Mouse (Mus musculus) adrenal gland, postnatal 36 days (tissue): Measurements from ENCODE around the gene Ptprs. TPM values are rescaled to one million over a fixed set of nuclear protein-coding genes. Genes with fewer than 3 reads are reported as not detected.
A peak's percentile ranks its signal among the peaks of the same experiment; 100 is the strongest.

ENCODE experiments used
- DNase-seq, 2 experiments: peaks; one replicate each; pipeline ENCODE4 v3.0.0; 2021; ENCODE audit warnings: mixed read lengths in 1 of 2
- total RNA-seq, 2 experiments: library from RNA; stranded (reverse); gene quantifications; 2 replicates each; pipeline ENCODE4 v1.2.3; 2021

Gene Ptprs
- total RNA-seq, 2 experiments from 2014 or later = 157 to 172 TPM

DNA sequence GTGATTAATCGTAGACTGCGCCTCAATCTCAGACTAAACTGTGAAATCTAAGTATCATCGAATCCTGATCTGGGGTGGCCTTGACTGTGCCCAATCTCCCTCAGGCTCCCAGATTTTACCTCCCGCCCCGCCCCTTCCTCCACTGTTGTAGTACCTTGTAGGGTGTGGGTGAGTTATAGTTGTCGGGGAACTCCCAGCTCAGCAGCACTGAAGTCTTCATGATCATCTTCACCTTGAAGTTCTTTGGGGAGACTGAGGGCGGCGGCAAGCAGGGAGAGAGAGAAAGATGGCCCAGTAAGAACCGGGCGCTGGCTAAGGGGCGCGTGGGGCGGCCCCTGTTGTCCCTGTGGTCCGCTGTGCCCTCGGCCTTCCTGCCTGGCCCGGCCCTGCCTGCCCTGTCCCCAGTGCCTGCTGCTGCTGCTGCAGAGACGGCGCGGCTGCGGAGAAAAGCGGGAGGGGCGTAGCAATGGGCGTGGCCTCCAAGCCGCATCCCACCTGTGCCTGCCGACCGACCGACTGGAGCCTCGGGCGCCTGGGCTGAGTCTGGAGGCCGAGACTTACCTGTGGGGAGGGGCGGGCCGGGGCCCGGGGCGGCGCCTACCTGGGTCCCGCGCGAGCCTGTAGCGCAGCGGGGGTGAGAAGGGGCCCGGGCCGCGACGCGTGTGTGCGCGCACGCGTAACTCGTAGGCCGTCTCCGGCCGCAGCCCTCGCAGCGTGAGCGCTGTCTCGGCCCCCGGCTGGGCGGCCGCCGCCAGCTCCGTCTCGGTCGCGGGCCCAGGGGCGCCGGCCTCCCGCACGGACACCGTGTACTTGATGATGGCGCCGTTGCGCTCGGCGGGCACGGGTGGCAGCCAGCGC is 51.3 kb downstream of the Ptprs start:
- DNase-seq = peak; percentile 55 to 61

DNA sequence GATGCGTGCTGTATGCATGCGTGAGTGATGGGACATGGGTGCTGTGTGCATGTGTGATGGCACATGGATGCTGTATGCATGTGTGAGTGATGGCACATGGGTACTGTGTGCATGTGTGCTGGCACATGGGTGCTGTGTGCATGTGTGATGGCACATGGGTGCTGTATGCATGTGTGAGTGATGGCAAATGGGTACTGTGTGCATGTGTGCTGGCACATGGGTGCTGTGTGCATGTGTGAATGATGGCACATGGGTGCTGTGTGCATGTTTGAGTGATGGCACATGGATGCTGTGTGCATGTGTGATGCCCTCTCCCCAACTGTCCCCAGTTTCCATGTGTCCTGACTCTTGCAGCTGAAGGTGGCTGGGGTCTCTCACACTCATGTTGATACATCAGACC is 56.3 kb downstream of the Ptprs start:
- no peak for DNase-seq

DNA sequence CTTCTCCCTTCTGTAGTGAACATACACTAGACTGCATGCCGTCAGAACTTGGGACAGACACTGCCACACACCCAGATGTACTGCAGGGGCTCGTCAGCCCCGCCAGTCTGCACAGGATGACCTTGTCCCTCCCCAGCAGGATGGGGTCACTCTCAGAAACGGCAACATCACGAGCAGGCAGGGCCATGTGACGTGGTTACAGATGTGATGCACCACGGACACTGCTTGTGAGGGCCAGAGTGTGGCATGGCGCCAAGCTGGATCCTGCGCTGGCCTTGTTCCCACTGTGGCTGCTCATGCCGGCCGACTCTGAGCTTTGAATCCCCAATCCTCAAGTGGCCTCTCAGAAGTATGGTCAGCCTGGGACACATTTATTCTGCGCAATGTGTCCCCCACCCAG is 58.0 kb downstream of the Ptprs start:
- peak; percentile 86 to 87 for DNase-seq

- no peak for DNase-seq
Measured at GRCm38 (mm10) chr17:56414785-56415184, 61.5 kb downstream of the Ptprs start.

GRCm38 (mm10) chr17:56413113-56413512 is 63.2 kb downstream of the Ptprs start:
- peak in 1 of 2 experiments; percentile 51 for DNase-seq

GRCm38 (mm10) chr17:56411437-56411836 is 64.8 kb downstream of the Ptprs start:
- DNase-seq = no peak

DNA sequence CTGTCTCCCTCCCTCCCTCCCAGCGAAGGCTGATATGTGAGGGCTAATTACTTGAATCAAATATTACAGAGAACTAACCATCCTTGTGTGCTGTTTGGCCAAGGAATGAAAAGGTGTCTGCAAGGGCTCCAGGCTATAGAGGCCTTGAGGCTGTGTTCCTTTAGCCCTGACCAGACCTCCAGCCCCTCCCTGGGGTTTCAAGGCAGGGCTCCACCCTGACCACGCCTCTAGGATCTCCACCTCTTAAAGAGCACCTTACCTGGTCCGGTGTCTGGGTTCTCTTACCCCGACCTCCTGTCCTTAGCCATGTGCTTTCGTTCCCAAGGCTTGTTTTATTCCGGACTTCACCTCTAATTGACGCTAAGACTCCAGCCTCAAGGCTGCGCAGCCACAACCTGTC is 66.5 kb downstream of the Ptprs start:
- peak; percentile 40 to 61 for DNase-seq

GRCm38 (mm10) chr17:56408965-56409625 is 67.2 kb downstream of the Ptprs start:
- no peak for DNase-seq

GRCm38 (mm10) chr17:56407379-56407778 is 68.9 kb downstream of the Ptprs start:
- no peak for DNase-seq

DNA sequence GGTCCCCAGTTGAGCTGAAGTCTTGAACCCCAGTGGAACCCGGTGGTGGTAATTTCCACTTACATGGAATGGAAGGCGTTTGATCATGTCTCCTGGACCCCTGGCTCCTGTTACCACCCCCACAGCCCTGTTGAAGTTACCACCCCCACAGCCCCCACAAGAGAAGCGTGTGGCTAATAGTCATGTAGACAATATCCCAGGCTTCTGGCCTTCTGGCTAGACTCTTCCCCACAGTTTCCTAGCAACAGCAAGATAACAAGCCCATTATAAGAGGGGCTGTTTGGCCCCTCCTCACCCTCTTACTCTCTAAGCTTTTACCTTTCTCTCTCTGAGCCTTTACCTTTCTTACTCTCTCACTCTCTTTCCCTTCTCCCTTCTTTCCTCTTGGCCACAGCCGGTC is 69.4 kb downstream of the Ptprs start:
- DNase-seq = no peak

DNA sequence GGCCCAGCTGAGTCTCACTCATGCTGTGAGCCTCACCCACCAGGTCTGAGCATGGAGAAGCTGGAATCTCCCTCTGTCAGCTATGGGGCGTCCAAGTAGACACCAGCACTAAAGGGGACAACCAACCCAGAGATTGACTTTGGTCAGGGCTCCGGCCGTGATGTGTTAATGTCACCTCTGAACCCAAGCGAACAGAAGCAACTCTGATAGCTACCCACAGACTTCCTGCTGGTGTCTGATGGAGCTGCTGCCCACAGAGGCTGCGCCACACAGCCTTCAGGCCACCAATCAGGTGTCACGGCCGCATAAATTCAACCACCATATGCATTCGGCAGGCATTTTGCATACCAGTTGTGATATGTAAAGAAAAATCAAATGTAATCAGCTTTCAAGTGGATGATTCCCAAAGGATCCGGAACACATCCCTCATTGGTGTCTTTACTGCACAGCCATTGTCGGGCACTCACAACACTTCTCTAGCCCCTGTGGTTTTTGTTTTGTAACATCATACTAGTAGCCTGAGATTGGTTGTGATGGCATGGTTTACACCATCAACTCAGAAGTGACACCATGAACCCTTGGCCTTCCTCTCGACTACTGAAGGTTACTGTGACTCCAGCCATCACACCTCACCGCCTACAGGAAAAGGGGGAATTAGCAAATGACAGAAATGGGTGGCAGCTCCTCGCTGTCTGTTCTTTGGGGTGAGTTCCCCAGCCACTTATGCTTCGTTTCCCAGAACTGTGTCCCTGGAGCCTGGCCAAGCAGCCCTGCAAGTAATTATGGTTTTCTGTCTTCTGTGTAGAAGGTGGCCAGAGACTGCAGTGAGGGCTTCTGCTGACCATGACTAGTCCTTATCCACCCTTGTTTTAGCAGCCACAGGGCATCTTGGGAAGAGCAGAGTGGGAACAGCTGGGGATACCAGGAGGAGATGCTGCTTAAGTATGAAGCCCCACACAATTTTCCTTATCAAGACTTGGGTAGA is 70.1 kb downstream of the Ptprs start:
- DNase-seq = peak; percentile 24 to 42

DNA sequence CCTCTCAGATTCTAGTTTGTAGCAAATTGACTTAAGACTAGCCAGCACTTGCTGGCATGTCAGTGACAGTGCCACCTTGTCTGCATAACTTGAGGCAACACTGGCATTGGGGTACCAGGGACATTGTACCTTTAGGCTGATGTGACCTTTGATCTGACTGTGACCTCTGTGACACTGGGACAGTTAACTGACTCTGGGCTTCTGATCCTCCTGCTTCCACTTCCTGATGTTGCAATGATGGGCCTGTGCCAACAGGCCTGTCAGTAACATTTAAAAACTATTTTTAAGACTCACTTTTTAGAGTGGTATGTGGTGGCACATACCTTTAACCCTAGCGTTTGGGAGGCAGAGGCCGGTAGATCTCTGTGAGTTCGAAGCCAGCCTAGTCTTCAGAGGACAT is 70.9 kb downstream of the Ptprs start:
- peak in 1 of 2 experiments; percentile 49 for DNase-seq

GRCm38 (mm10) chr17:56401051-56401521 is 75.2 kb downstream of the Ptprs start:
- no peak for DNase-seq

DNA sequence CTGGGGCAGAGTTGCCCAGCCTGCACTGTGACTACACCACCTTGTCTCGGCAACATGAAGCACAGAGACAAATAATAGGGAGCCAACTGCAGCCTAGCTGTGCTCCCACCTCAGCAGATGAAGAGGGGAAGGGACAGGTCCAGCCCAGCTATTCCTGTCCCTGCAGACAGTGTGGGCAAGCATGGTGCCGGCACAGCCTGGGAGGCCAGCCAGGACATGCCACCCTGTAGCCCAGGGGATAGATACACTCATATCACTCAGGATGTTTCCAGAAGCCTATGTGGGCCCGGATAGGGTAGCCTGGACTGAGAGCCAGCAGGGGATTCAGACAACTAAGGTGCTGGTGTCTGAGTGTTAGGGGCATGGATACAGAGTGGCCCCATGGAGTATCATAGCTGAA is 76.1 kb downstream of the Ptprs start:
- DNase-seq = no peak

DNA sequence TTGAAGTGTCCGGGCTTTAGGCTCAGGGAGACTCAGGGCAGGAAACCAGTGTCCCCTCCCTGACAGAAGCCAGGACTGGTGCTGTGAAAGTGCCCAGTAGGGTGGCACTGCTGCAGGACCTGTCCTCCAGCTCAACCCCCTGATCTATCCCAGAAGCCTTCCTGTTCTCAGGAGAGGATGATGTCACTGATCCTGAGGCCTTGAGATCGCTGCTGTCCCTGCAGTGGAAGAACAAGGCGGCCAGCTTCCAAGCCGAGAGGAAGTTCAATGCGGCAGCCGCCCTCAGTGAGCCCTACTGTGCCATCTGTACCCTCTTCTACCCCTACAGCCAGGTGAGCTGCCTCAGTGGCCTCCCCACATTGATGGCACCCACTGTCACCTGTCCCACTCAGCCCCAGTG is 80.2 kb downstream of the Ptprs start:
- DNase-seq = peak; percentile 62 to 64

- DNase-seq = peak; percentile 39 to 71
Measured at GRCm38 (mm10) chr17:56393889-56394288, 82.4 kb downstream of the Ptprs start.

DNA sequence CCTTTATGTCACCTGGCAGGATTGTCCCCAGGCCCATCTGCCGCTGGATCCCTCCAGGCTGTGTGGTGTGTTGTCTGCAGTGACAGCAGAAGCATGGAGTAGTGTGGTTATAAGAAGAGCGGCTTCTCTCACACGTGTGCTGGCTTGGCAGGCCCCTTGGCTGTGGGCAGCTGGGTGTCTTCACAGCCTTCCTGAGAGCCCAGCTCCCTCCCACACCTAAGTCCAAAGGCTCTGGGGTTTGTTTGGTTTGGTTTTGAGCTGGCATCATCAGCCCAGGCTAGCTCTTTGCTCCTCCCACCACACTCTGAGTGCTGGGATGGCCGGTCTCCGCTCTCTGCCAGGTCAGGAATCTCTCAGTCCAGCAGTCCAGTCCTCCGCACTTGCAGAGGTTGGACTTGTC is 83.0 kb downstream of the Ptprs start:
- no peak for DNase-seq

GRCm38 (mm10) chr17:56387612-56388011 is 88.7 kb downstream of the Ptprs start:
- DNase-seq = no peak

- no peak for DNase-seq
Measured at GRCm38 (mm10) chr17:56384903-56385302, 91.4 kb downstream of the Ptprs start.

DNA sequence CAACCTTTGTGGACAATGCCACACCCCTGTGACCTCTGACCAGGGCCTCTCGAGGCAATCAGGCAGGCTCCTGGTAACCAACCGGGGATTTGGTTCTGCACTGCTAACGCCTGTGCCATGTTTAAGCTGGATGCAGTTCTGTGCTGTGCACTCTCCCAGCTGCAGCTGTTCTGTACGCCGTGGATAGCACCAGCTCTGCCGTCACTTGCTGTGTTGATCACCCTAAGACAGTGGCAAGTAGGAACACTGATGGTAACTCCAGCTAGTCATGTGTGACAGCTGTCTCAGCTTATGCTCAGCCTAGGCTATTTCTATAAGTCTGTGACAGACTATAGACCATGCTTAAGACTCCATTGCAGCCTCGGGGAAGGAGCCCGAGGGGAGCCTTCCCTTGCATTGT is 93.3 kb downstream of the Ptprs start:
- no peak for DNase-seq

GRCm38 (mm10) chr17:56381183-56381582 is 95.1 kb downstream of the Ptprs start:
- no peak for DNase-seq

DNA sequence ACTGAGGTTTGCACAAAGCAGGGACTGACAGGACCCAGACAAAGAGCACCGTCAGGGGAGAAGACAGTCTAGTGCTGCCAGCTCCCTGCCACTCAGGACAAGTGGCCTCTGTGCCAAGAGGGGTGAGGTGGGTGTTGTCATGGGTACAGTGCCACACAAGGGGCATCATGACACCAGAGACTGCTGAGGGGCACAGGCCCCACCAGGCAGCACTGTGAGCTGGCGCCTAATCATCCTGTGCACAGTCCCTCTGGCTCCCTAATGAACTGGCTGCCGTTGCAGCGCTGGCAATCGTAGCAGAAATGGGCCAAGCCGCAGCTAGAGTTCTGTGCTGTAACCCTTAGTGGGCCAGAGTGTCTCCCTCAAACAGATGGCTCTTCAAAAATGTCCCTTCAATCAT is 96.0 kb downstream of the Ptprs start:
- DNase-seq = no peak
